Mouse (Mus musculus) cerebral cortex, adult 2 months (tissue): ENCODE data around the gene H2-T24.

Source experiments
- WGBS: fragments of 180-500 bp; shearing (Covaris S2); methylation state at CpG from one replicate; pipeline ENCODE4 v1.1.7; 2018; 5-methylcytosine and 5-hydroxymethylcytosine counted together

The H2-T24 gene

GRCm38 (mm10) chr17:36020191-36021073, at the start of gene H2-T24:
Gene H2-T24, minus strand, starts transcription at chr17:36020560.
- 34% methylated on average over 15 of the region's 15 CpGs for WGBS

DNA sequence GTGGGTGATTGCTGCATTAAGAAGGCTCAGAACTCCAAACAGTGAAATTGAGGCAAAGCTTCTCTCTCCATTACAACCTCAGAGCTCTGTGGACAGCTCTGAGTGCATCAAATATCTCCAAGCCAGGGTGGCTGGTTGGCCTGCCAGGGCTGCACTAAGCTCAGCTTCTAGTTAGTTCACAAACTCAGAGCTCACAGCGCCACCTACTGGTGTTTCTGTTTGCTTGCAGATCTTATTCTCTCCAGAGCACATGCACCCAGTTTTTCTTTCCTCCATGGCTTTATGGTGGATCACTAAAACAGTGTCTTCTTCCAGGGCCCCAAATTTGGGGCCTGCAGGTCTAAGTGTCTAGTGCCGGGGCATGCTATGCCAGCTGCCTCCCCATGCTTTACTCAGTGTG, 40.5 kb upstream of the H2-T24 start:
- WGBS: 23% methylated on average over 2 of the region's 2 CpGs

GRCm38 (mm10) chr17:36058362-36058761, 38.0 kb upstream of the H2-T24 start, which contains the start of gene Gm11127:
Gene Gm11127, minus strand, starts transcription at chr17:36058371.
- 80% methylated on average over 1 of the region's 1 CpGs for WGBS

- 92% methylated on average over 25 of the region's 25 CpGs for WGBS
Measured at GRCm38 (mm10) chr17:36057927-36058326, 37.6 kb upstream of the H2-T24 start.

- 89% methylated on average over 3 of the region's 3 CpGs for WGBS
Measured at GRCm38 (mm10) chr17:36043286-36043685, 22.9 kb upstream of the H2-T24 start.

- WGBS: 9% methylated on average over 12 of the region's 12 CpGs
Measured at GRCm38 (mm10) chr17:36042610-36043169, 22.3 kb upstream of the H2-T24 start, which contains the start of the genes H2-T22 and Gm6034. Gene H2-T22, minus strand, starts transcription at chr17:36042747. Gene Gm6034, plus strand, starts transcription at chr17:36042961.

DNA sequence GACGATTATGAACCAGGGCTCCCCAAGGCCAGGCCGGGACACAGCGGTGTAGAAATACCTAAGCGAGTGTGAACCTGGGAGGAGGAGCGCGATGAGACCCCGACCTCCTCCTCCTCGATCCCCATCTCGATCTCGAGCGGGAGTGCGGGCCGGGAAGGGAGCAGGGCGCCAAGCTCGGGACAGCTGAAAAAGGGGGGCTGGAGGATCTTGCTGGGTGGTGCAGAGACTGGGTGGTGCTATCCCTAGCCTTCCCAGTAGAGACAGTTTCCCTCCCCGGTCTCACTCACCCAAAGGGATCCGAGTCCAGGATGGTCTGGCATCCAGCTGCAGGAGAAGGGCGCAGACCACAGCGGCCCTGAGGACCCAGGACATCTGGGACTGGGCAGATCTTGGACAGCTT, 21.7 kb upstream of the H2-T24 start:
- WGBS: 6% methylated on average over 19 of the region's 19 CpGs

DNA sequence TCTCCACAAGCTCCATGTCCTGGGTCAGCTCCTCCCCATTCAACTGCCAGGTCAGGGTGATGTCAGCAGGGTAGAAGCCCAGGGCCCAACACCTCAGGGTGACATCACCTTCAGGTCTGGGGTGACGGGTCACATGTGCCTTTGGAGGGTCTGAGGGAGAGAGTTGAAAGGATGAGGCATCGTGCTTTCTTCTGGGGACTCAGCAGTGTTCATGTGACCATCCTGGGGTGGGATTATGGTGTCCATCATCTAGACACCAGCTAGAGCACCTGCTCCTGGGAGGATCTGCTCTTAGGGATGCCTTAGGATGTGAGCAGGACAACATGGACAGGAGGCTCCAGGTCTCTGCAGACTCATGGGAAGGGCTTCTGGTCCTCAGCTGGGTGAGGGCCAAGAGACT, 20.2 kb upstream of the H2-T24 start:
- WGBS: 98% methylated on average over 2 of the region's 2 CpGs

- 91% methylated on average over 13 of the region's 13 CpGs for WGBS
Measured at GRCm38 (mm10) chr17:36036126-36036525, 15.8 kb upstream of the H2-T24 start.

DNA sequence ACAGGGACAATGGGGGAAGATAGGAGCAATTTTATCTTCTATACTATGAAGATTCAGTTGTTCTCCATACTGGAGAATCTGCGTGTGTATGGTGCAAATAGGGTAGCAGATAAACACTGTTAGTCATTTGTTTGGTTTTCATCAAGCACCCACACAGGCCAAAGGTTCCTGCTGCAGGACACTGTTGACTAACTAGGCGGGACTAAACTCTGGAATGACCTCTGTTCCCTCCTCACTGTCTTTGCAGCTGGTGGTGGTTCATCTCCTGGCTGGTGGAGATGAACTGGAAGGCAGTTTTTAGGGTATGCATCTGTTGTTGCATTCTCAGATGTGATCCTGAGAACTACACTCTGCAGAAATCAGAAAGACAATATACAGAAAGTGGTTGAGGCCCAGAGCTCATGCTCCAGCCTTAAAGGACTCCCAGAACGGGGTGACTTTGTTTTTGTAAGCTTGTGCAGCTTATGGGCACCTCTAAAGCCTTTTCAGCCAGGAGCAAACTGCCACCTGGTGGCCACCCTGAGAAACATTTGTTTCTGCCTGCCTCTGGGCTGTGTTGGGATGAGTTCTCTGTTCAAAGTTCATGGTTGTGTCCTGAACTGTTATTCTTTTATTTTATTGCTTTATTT, 14.8 kb upstream of the H2-T24 start:
- 50% methylated on average over 3 of the region's 3 CpGs for WGBS

GRCm38 (mm10) chr17:36034524-36034923, 14.2 kb upstream of the H2-T24 start:
- WGBS: 75% methylated on average over 3 of the region's 3 CpGs

DNA sequence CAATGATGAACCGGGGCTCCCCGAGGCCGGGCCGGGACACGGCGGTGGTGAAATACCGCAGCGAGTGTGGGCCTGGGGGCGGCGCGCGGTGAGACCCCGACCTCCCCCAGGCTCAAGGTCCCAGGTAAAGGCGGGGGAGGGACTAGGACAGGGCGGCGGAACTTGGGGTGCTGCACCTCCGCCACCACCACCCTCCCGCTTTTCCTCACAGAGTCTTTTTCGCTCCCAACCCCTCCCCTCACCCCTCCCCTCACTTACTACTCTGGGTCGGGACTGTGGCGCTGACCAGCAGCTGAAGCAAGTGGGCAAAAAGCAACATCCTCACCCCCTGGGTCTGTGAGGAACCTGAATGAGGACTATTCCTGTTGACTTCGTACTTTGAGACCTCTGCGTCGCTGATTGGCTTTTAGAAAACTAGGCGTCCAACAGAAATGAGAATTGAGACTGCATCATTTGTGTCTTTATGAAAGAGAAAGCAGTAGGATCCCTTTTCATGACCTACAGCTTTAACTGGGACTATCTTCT, 12.1 kb upstream of the H2-T24 start, which contains the start of gene H2-T23:
Gene H2-T23, minus strand, starts transcription at position 505 of the 525 bp plus-strand sequence.
- 1% methylated on average over 25 of the region's 25 CpGs for WGBS

DNA sequence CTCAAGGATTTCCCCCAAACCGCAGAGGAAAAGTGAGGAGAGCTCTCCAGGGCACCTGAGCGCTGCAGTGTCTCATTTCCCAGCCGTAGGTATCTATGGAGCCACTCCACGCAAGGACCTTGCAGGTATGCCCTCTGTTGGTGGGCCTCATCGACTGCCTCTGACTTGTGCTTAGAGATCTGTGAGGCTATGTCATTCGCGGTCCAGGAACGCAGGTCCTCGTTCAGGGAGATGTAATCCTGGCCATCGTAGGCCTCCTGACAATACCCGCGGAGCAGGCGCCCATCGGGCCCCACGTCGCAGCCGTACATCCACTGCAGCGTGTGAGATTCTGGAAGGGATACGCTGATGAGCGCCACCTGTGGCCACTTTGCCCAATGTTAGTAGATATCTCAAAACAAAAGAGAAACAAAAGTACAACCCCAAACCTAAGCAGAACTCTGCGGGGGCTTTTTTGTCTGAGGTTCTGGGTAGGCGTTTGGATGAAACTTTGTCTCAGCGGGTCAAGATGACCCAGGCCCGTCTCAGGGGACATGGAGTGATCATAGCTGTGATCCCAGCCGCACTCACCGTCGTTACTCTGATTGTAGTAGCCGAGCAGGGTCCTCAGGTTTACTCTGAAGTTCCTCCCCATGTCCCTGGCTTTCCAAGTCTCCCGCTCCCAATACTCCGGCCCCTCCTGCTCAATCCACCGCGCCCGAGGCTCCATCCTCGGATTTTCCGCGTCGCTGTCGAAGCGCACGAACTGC, 11.4 kb upstream of the H2-T24 start:
- WGBS: 2% methylated on average over 40 of the region's 40 CpGs

- WGBS: 44% methylated on average over 8 of the region's 8 CpGs
Measured at GRCm38 (mm10) chr17:36030703-36031582, 10.6 kb upstream of the H2-T24 start.

DNA sequence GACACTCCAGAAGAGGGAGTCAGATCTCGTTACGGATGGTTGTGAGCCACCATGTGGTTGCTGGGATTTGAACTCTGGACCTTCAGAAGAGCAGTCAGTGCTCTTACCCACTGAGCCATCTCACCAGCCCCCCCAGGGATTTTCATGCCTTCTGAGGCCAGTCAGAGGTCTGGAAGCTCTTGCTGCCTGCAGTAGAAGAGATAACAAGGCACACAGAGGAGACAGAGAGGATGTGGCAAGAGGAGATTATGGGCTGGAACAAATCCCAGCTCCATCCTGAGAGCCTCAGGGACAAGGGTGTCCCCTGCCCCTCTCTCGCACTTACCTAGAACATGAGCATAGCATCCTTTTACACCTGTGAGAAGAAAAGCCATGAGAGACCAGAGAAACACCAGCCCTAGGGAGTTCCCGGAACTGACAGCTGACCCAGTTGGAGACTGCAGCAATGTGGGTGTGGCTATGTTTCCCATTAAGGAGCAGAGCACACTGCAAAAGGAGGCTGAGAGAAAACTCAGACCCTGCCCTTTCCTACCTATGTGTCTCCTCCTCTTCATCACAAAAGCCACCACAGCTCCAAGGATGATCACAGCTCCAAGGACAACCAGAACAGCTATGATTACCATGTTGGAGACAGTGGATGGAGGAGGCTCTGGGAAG, 9.8 kb upstream of the H2-T24 start:
- 81% methylated on average over 4 of the region's 4 CpGs for WGBS

- 93% methylated on average over 7 of the region's 7 CpGs for WGBS
Measured at GRCm38 (mm10) chr17:36028879-36029619, 8.7 kb upstream of the H2-T24 start.

GRCm38 (mm10) chr17:36027663-36028062, 7.3 kb upstream of the H2-T24 start:
- WGBS: 95% methylated on average over 4 of the region's 4 CpGs

GRCm38 (mm10) chr17:36025901-36026300, 5.5 kb upstream of the H2-T24 start:
- WGBS: 68% methylated on average over 4 of the region's 4 CpGs

DNA sequence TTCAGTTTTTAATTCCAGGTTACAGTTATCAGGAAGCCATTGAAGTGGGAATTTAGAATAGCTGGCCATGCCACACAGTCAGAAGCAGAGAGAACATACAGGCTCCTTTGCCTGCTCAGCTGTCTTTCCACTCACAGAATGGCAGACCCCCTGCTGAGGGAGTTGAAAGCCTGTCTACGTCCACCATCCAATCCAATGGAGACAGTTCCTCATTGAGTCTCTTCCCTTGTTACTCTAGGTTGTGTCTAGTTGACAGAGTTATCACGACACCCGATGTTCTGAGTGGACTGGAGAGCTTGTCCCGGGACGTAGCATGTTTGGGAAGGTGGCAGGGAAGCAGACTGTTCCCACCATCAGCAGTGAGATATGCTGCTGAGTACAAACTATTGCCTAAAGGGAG, 4.8 kb upstream of the H2-T24 start:
- 78% methylated on average over 5 of the region's 5 CpGs for WGBS
